Mouse (Mus musculus): Measurements from ENCODE around the gene Mier3. TPM values are rescaled to one million over a fixed set of nuclear protein-coding genes. Genes with fewer than 3 reads are reported as not detected.

Mier3 gene
- polyA plus RNA-seq (2015; fragmentation: Nextera tagmentation; extraction: Ambion mirVana): 18.9 and 19.5 TPM in 2 replicates

DNA sequence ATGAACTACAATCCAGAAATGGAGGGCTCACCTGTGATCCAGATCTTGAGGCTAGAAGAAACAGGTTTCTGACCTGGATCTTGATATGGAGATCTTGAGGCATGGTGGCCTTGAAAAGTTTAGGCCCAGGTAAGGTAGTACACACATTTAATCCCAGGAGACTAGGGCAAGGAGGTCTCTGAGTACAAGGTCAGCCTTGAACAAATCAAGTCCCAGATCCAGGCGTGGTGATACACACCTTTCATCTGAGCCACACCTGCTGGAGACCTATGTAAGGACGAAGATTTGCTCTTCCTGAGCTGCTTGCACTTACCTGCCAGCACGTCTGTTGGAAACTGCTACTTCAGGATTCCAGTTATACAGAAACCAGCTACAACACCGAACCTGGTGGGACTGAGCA lies at the start of gene Mier3:
Gene Mier3 (plus strand): TSS at position 301 of the 400 bp plus-strand sequence.
- H3K27ac ChIP-seq (ENCODE audit: low read length): no peak within 1 kb of the TSS
- H3K4me1 ChIP-seq (ENCODE audit: control insufficient read depth, insufficient read depth, low read length): peaks cover 6% of the 10 kb centered on the region
- no peaks in the 10 kb centered on the region for H3K36me3 ChIP-seq (ENCODE audit: control insufficient read depth, insufficient read depth, low read length)
- no peak within 1 kb of the TSS for H3K4me3 ChIP-seq (ENCODE audit: low read depth, low read length)
- H3K9me3 ChIP-seq (replicated peaks; ENCODE audit: control insufficient read depth, low read length, poor library complexity, severe bottlenecking): no peaks in the 10 kb centered on the region
- no peak for ATAC-seq
- no peak within 1 kb of the TSS for H3K4me2 ChIP-seq (ENCODE audit: low read length)
- WGBS: 90% methylated on average over 4 of the region's 4 CpGs
- no peak within 1 kb of the TSS for H3K9ac ChIP-seq (ENCODE audit: low read depth, low read length)
- no peaks in the 10 kb centered on the region for H3K27me3 ChIP-seq (ENCODE audit: control insufficient read depth, insufficient read depth, low read depth, low read length)

DNA sequence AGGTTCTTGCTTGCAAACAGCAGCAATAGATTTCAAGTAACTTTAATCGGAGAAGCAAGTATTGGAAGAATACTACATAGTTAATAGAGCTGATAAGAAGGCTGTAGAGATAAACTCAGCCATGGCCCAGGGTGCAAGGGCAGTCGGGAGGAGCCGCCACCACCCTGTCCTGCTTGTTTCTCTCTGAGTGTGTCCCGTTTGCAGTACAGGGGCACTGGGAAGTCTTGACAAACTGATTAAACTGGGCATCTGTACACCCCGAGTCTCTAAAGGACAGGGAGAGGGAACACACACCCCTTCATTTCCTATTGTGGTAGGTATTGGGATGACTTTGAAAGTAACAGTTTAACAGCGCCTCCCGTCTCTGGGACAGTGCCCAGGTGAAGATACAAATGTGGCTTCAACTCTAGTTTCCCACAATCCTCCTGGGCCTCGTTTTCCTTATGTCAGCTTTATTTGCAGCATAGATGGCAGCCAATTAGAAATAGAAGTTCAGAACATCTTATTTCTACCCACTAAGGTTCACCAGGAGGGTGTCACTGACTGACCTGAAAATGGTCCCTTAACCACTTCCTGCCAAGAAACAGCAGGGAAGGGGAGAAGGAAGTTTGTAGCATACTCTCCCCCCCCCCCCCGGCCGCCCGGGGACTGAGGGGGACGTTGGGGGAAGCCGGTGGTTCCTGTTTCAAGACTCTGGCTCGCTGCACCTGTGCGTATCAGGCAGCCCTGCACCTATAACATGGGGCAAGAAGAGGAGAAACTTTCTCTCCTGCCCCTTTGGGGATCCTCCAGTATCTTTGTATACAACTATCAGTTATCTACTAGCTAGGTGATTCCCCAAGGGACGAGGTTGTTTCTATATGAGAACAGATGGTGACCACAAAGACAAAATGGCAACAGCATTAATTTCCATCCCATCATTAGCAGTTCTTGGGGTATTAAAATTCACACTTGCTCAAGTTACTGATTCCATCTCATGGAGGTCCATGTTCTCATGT lies 46.3 kb upstream of the Mier3 start:
- H3K27ac ChIP-seq (ENCODE audit: low read length): no peak overlapping the region
- H3K4me1 ChIP-seq (ENCODE audit: control insufficient read depth, insufficient read depth, low read length): no peaks in the 10 kb centered on the region
- H3K9me3 ChIP-seq (replicated peaks; ENCODE audit: control insufficient read depth, low read length, poor library complexity, severe bottlenecking): no peaks in the 10 kb centered on the region
- no peak overlapping the region for H3K4me3 ChIP-seq (ENCODE audit: low read depth, low read length)
- H3K27me3 ChIP-seq (ENCODE audit: control insufficient read depth, insufficient read depth, low read depth, low read length): no peaks in the 10 kb centered on the region
- H3K36me3 ChIP-seq (ENCODE audit: control insufficient read depth, insufficient read depth, low read length): no peaks in the 10 kb centered on the region
- WGBS: 85% methylated on average over 16 of the region's 16 CpGs
- H3K4me2 ChIP-seq (ENCODE audit: low read length): no peak overlapping the region
- ATAC-seq: no peak
- H3K9ac ChIP-seq (ENCODE audit: low read depth, low read length): no peak overlapping the region

DNA sequence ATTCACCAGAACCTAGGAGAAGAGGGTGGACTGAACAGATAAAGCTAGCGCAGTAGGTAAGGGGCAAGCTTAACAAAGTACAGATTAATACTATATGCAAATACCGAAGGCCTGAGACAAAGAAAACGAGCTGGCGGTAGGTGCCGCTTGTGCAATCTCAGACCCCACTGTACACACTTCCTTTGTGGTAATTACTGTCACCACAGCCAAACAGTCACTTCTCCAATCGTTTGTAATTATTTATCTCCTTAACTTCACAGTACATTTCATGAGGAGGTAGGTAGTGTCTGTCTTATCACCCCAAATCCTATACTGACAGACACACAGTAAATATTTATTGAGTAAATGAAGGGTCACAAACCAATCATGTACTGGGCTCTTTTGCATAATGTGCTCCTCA lies 40.5 kb upstream of the Mier3 start:
- H3K9me3 ChIP-seq (replicated peaks; ENCODE audit: control insufficient read depth, low read length, poor library complexity, severe bottlenecking): no peaks in the 10 kb centered on the region
- no peak overlapping the region for H3K4me2 ChIP-seq (ENCODE audit: low read length)
- H3K36me3 ChIP-seq (ENCODE audit: control insufficient read depth, insufficient read depth, low read length): no peaks in the 10 kb centered on the region
- H3K27me3 ChIP-seq (ENCODE audit: control insufficient read depth, insufficient read depth, low read depth, low read length): no peaks in the 10 kb centered on the region
- no peak overlapping the region for H3K9ac ChIP-seq (ENCODE audit: low read depth, low read length)
- no peak overlapping the region for H3K4me3 ChIP-seq (ENCODE audit: low read depth, low read length)
- no peak for ATAC-seq
- 82% methylated on average over 6 of the region's 6 CpGs for WGBS
- H3K27ac ChIP-seq (ENCODE audit: low read length): no peak overlapping the region
- no peaks in the 10 kb centered on the region for H3K4me1 ChIP-seq (ENCODE audit: control insufficient read depth, insufficient read depth, low read length)

DNA sequence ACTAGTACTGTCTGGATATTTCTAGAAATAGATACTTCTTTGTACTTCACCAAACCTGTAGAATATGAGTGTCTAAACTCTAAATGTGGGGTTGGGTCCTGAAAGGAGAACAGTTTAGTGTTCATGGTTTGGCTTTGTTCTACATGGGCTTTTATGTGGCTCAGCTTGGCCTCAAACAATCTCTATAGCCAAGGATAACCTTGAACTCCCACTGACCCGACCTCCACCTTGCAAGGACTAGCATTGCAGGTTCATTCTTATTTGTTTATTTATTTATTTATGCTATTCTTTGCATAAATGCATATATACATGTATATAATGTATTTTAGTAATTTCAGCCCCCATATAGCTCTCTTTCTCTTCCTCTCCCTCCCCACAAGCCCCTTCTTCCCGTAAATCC lies 37.1 kb upstream of the Mier3 start:
- Histone ChIP-seq H3K4me2 (ENCODE audit: low read length) (no peak overlapping the region), H3K4me1 (ENCODE audit: control insufficient read depth, insufficient read depth, low read length) (no peaks in the 10 kb centered on the region), H3K4me3 (ENCODE audit: low read depth, low read length) (no peak overlapping the region), H3K9me3 (replicated peaks; ENCODE audit: control insufficient read depth, low read length, poor library complexity, severe bottlenecking) (no peaks in the 10 kb centered on the region), H3K27ac (ENCODE audit: low read length) (no peak overlapping the region), H3K27me3 (ENCODE audit: control insufficient read depth, insufficient read depth, low read depth, low read length) (no peaks in the 10 kb centered on the region), H3K36me3 (ENCODE audit: control insufficient read depth, insufficient read depth, low read length) (no peaks in the 10 kb centered on the region), H3K9ac (ENCODE audit: low read depth, low read length) (no peak overlapping the region)
- 72% methylated on average over 2 of the region's 2 CpGs for WGBS
- no peak for ATAC-seq

DNA sequence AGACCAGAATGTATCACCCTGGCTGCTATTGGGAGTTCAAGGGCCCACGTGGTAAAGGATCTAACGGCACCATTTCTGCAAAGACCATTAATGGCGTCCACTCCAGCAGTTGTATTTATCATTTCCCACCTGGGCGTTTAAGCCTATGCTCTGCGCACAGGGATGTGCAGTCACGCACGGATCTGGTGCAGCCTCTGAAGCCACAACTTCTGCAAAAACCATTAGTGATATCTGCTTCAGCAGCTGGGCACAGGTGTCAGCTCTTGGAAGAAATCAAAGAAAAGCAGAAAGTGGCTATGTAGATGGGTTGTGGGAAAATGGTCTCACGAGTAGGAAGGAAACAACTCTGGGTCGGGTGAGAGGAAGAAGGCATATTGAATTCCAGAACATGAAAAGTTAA lies 34.6 kb upstream of the Mier3 start:
- H3K4me3 ChIP-seq (ENCODE audit: low read depth, low read length): no peak overlapping the region
- H3K36me3 ChIP-seq (ENCODE audit: control insufficient read depth, insufficient read depth, low read length): no peaks in the 10 kb centered on the region
- H3K9ac ChIP-seq (ENCODE audit: low read depth, low read length): no peak overlapping the region
- 87% methylated on average over 9 of the region's 9 CpGs for WGBS
- no peak overlapping the region for H3K27ac ChIP-seq (ENCODE audit: low read length)
- no peaks in the 10 kb centered on the region for H3K9me3 ChIP-seq (replicated peaks; ENCODE audit: control insufficient read depth, low read length, poor library complexity, severe bottlenecking)
- H3K4me1 ChIP-seq (ENCODE audit: control insufficient read depth, insufficient read depth, low read length): no peaks in the 10 kb centered on the region
- no peak for ATAC-seq
- no peaks in the 10 kb centered on the region for H3K27me3 ChIP-seq (ENCODE audit: control insufficient read depth, insufficient read depth, low read depth, low read length)
- no peak overlapping the region for H3K4me2 ChIP-seq (ENCODE audit: low read length)

DNA sequence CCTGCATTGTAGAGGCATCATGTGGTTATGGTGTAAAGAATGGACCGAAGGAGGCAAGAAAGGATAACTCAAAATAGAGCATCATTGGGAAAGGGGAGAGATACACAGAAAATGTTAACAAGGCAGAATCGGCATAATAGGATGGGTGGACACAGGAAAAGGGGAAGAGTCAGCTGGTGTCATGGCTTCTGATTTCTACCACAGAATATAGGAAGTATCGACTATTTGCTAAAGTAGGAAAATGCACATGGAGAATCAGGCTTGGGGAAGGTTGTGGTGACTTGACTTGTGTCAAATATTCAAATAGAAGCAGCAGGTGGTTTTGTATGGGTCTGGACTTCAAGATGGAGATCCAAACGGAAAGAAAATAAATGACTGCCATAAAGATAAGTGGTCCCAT lies 33.5 kb upstream of the Mier3 start:
- ATAC-seq: no peak
- WGBS: 92% methylated on average over 4 of the region's 4 CpGs

DNA sequence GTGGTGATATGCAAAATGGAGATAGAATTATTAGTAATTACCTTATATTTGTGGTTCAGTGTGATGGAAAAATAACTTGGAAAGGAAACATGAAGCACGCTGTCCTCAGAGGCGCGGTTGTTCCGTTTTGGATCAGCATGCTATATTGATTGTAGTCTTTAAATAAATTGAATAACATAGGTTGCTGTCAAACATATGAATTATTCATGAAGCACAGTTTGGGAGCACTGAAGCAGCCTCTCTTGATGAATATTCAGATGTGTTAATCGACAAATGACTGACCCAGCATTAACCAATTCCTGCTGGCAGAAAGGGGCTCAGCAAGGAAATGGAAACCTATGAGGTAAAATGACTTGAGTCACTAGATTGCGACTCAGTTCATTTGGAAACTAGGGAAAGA lies 29.8 kb upstream of the Mier3 start:
- no peak for ATAC-seq
- Histone ChIP-seq H3K4me1 (ENCODE audit: control insufficient read depth, insufficient read depth, low read length) (no peaks in the 10 kb centered on the region), H3K4me3 (ENCODE audit: low read depth, low read length) (no peak overlapping the region), H3K36me3 (ENCODE audit: control insufficient read depth, insufficient read depth, low read length) (no peaks in the 10 kb centered on the region), H3K4me2 (ENCODE audit: low read length) (no peak overlapping the region), H3K9me3 (replicated peaks; ENCODE audit: control insufficient read depth, low read length, poor library complexity, severe bottlenecking) (no peaks in the 10 kb centered on the region), H3K27me3 (ENCODE audit: control insufficient read depth, insufficient read depth, low read depth, low read length) (no peaks in the 10 kb centered on the region), H3K9ac (ENCODE audit: low read depth, low read length) (no peak overlapping the region), H3K27ac (ENCODE audit: low read length) (no peak overlapping the region)
- 47% methylated on average over 6 of the region's 6 CpGs for WGBS

More for the DNA sequence above, 33.5 kb upstream of the Mier3 start:
- H3K4me1 ChIP-seq (ENCODE audit: control insufficient read depth, insufficient read depth, low read length): no peaks in the 10 kb centered on the region
- H3K27ac ChIP-seq (ENCODE audit: low read length): no peak overlapping the region
- H3K27me3 ChIP-seq (ENCODE audit: control insufficient read depth, insufficient read depth, low read depth, low read length): no peaks in the 10 kb centered on the region
- no peaks in the 10 kb centered on the region for H3K36me3 ChIP-seq (ENCODE audit: control insufficient read depth, insufficient read depth, low read length)
- no peaks in the 10 kb centered on the region for H3K9me3 ChIP-seq (replicated peaks; ENCODE audit: control insufficient read depth, low read length, poor library complexity, severe bottlenecking)
- H3K9ac ChIP-seq (ENCODE audit: low read depth, low read length): no peak overlapping the region
- no peak overlapping the region for H3K4me3 ChIP-seq (ENCODE audit: low read depth, low read length)
- H3K4me2 ChIP-seq (ENCODE audit: low read length): no peak overlapping the region

DNA sequence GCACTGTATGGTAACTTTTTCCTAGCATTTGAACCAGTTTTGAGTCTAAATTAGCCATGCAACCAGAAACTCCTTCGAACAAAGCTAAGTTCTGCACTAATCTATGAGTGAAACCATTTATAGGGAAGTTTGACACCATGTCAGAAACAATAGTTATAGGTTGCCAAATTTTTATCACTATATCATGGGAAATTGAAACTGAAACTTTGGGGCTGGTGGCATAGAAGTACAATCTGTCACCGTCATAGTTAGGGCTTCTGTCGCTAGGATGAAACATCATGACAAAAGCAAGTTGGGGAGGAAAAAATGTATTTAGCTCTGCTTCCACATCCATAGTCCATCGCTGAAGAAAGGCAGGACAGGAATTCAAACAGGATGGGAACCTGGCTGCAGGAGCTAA lies 25.5 kb upstream of the Mier3 start:
- Histone ChIP-seq H3K4me2 (ENCODE audit: low read length) (no peak overlapping the region), H3K27me3 (ENCODE audit: control insufficient read depth, insufficient read depth, low read depth, low read length) (no peaks in the 10 kb centered on the region), H3K4me3 (ENCODE audit: low read depth, low read length) (no peak overlapping the region), H3K36me3 (ENCODE audit: control insufficient read depth, insufficient read depth, low read length) (no peaks in the 10 kb centered on the region), H3K27ac (ENCODE audit: low read length) (no peak overlapping the region), H3K9ac (ENCODE audit: low read depth, low read length) (no peak overlapping the region), H3K4me1 (ENCODE audit: control insufficient read depth, insufficient read depth, low read length) (no peaks in the 10 kb centered on the region), H3K9me3 (replicated peaks; ENCODE audit: control insufficient read depth, low read length, poor library complexity, severe bottlenecking) (no peaks in the 10 kb centered on the region)
- WGBS: 91% methylated on average over 4 of the region's 4 CpGs
- ATAC-seq: no peak

DNA sequence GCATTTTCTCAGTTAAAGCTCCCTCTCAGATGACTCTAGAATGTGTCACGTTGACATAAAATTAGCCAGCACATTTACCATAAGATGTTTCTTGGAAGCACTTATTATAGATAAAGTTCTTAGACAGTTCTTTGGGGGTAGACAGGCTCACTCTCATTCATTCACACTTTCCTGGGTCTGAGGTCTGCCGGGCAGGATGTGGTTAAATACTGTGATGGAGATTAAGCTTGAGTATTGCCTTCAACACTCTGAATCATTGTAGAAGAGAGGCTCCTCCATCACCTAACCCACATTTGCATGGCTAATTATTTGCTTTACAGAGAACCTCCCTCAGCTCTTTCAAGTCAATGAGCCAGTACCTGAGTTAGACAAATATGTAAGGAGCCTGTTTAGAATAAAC lies 24.9 kb upstream of the Mier3 start:
- H3K4me3 ChIP-seq (ENCODE audit: low read depth, low read length): no peak overlapping the region
- WGBS: 81% methylated on average over 2 of the region's 2 CpGs
- ATAC-seq: no peak
- H3K9ac ChIP-seq (ENCODE audit: low read depth, low read length): no peak overlapping the region
- H3K9me3 ChIP-seq (replicated peaks; ENCODE audit: control insufficient read depth, low read length, poor library complexity, severe bottlenecking): no peaks in the 10 kb centered on the region
- H3K36me3 ChIP-seq (ENCODE audit: control insufficient read depth, insufficient read depth, low read length): no peaks in the 10 kb centered on the region
- no peak overlapping the region for H3K27ac ChIP-seq (ENCODE audit: low read length)
- no peak overlapping the region for H3K4me2 ChIP-seq (ENCODE audit: low read length)
- H3K27me3 ChIP-seq (ENCODE audit: control insufficient read depth, insufficient read depth, low read depth, low read length): no peaks in the 10 kb centered on the region
- H3K4me1 ChIP-seq (ENCODE audit: control insufficient read depth, insufficient read depth, low read length): no peaks in the 10 kb centered on the region

Measured in midbrain, embryonic 16.5 days (tissue).